Mouse (Mus musculus) lung, postnatal 36 days (tissue): ENCODE measurements around the gene G3bp2.

ENCODE experiments used
- DNase-seq: peaks from one replicate; pipeline ENCODE4 v3.0.0; 2022; ENCODE audit warnings: mixed read lengths

The G3bp2 gene

GRCm38 (mm10) chr5:92098351-92099109, 15.0 kb upstream of the G3bp2 start:
- DNase-seq: no peak

- no peak for DNase-seq
These were observed 14.3 kb upstream of the G3bp2 start for GRCm38 (mm10) chr5:92097779-92098178.

- DNase-seq: no peak
These were observed 13.3 kb upstream of the G3bp2 start for GRCm38 (mm10) chr5:92096786-92097185.

- DNase-seq: no peak
These were observed 10.5 kb upstream of the G3bp2 start for GRCm38 (mm10) chr5:92094062-92094415.

GRCm38 (mm10) chr5:92093263-92094061, 9.9 kb upstream of the G3bp2 start:
- peak; percentile 32 for DNase-seq

- DNase-seq: no peak
These were observed 4.0 kb upstream of the G3bp2 start for GRCm38 (mm10) chr5:92087469-92087868.

- no peak for DNase-seq
These were observed 2.5 kb upstream of the G3bp2 start for GRCm38 (mm10) chr5:92085821-92086550.

GRCm38 (mm10) chr5:92085246-92085645, 1.7 kb upstream of the G3bp2 start:
- DNase-seq: no peak

GRCm38 (mm10) chr5:92082821-92083401, 608 bp downstream of the G3bp2 start:
- peak; percentile 73 for DNase-seq

- DNase-seq: no peak
These were observed 2.2 kb downstream of the G3bp2 start for GRCm38 (mm10) chr5:92081326-92081725.

GRCm38 (mm10) chr5:92080400-92080799, 3.1 kb downstream of the G3bp2 start:
- no peak for DNase-seq

- no peak for DNase-seq
These were observed 4.2 kb downstream of the G3bp2 start for GRCm38 (mm10) chr5:92079304-92079703.

GRCm38 (mm10) chr5:92078751-92079150, 4.8 kb downstream of the G3bp2 start:
- no peak for DNase-seq

- DNase-seq: no peak
These were observed 7.2 kb downstream of the G3bp2 start for GRCm38 (mm10) chr5:92076273-92076672.

GRCm38 (mm10) chr5:92074061-92074460, 9.5 kb downstream of the G3bp2 start:
- DNase-seq: no peak

GRCm38 (mm10) chr5:92063192-92063591, 20.3 kb downstream of the G3bp2 start:
- no peak for DNase-seq

- no peak for DNase-seq
These were observed 30.7 kb downstream of the G3bp2 start for GRCm38 (mm10) chr5:92052866-92053265.

- no peak for DNase-seq
These were observed 33.1 kb downstream of the G3bp2 start for GRCm38 (mm10) chr5:92050419-92050818.

GRCm38 (mm10) chr5:92043783-92044182, 39.7 kb downstream of the G3bp2 start, which contains the start of gene Cdkl2:
Gene Cdkl2 (minus strand): TSS chr5:92043883.
- no peak for DNase-seq

GRCm38 (mm10) chr5:92042377-92043348, 40.9 kb downstream of the G3bp2 start:
- DNase-seq: peak; percentile 96

- peak; percentile 12 for DNase-seq
These were observed 63.6 kb downstream of the G3bp2 start for GRCm38 (mm10) chr5:92019960-92020359.

- no peak for DNase-seq
These were observed 71.8 kb downstream of the G3bp2 start for GRCm38 (mm10) chr5:92011756-92012155.
